Mouse (Mus musculus): ENCODE data around the gene Baiap2l2. TPM values are rescaled to one million over a fixed set of nuclear protein-coding genes. Genes with fewer than 3 reads are reported as not detected.

Baiap2l2 gene
- total RNA-seq (2023) = not detected

DNA sequence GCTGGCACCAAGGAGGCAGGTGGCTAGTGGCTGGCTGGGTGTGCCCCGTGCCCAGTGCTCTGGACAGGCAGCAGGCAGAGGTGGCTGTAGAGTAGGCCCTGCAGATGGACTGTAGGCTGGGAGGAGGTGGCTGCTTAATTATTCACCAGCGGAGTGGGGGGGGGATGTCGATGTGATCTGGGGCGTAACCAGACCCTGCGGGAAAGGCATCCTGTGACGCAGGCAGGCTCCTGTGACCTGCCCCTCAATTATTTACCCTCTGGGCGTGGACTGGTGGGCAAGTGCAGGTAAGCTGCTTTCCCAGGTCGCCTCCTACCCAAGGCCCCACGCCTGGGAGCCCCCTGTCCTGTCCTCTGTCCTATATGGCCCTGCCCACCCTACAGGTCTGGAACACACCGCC, at the start of gene Baiap2l2:
TSS of gene Baiap2l2 (minus strand) at position 139 of the 400 bp plus-strand sequence.

GRCm38 (mm10) chr15:79328058-79328938, 43.0 kb upstream of the Baiap2l2 start, which contains the start of gene Pla2g6:
TSS of gene Pla2g6 (minus strand) at chr15:79328390.

DNA sequence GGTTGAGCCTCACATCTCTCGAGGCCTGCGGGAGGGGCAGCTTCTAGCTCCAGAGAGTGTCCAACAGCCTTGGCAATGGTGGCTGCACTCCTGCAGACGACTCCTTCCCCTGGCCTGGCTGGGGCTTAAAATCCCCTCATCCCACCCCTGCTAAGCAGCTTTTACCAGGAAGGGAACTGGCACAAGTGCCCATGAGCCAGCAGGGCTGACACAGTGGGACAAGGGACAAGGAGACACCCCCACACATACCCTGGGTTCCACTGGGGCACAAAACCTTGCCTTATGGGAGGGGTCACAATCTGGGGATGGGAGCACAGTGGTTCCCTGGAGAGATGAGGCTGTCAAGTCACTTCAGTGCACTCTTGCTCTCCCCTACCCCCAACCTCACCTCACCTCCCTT, 30.7 kb downstream of the Baiap2l2 start, which contains the start of gene Slc16a8:
TSS of gene Slc16a8 (minus strand) at position 101 of the 400 bp plus-strand sequence.

GRCm38 (mm10) chr15:79229058-79229821, 56.1 kb downstream of the Baiap2l2 start, which contains the start of the genes Pick1 and Gm49486:
TSS of gene Pick1 (plus strand) at chr15:79229173.
TSS of gene Gm49486 (plus strand) at chr15:79229391.

Other genes with a start within 250 kb of the Baiap2l2 start
- not detected for gene Galr3, start 243.7 kb downstream of the Baiap2l2 start, total RNA-seq (2023)
- 10 to 100 TPM; 38.2 to 38.8 TPM for gene Ankrd54, start 222.6 kb downstream of the Baiap2l2 start, total RNA-seq (2023)
- gene Eif3l, start 210.4 kb downstream of the Baiap2l2 start, total RNA-seq (2023) = 100 to 1,000 TPM; 114 to 115 TPM
- 10 to 100 TPM; 50.9 to 53.1 TPM for gene Micall1, start 176.6 kb downstream of the Baiap2l2 start, total RNA-seq (2023)
- gene Polr2f, start 144.5 kb downstream of the Baiap2l2 start, total RNA-seq (2023) = 10 to 100 TPM; 56.6 to 57.0 TPM
- gene 1700088E04Rik, start 144.3 kb downstream of the Baiap2l2 start, total RNA-seq (2023) = not detected
- gene Sox10, start 120.3 kb downstream of the Baiap2l2 start, total RNA-seq (2023) = not detected
- gene Pick1, start 56.4 kb downstream of the Baiap2l2 start, total RNA-seq (2023) = 10 to 100 TPM; 38.4 to 39.1 TPM
- 1 to 10 TPM; 1.1 to 1.6 TPM for gene Gm49486, start 56.1 kb downstream of the Baiap2l2 start, total RNA-seq (2023)
- not detected for gene Slc16a8, start 30.8 kb downstream of the Baiap2l2 start, total RNA-seq (2023)
- gene Pla2g6, start 42.9 kb upstream of the Baiap2l2 start, total RNA-seq (2023) = 10 to 100 TPM; 13.9 to 17.1 TPM
- 10 to 100 TPM; 19.4 to 43.8 TPM for gene Maff, start 61.1 kb upstream of the Baiap2l2 start, total RNA-seq (2023)
- gene Tmem184b, start 118.0 kb upstream of the Baiap2l2 start, total RNA-seq (2023) = 10 to 100 TPM; 34.2 to 39.4 TPM
- gene Csnk1e, start 170.0 kb upstream of the Baiap2l2 start, total RNA-seq (2023) = 10 to 100 TPM; 25.2 to 39.6 TPM
- gene Kcnj4, start 219.7 kb upstream of the Baiap2l2 start, total RNA-seq (2023) = not detected
- not detected for gene Kdelr3, start 230.9 kb upstream of the Baiap2l2 start, total RNA-seq (2023)

All from B cell, adult 67 days (primary cell).